Mouse (Mus musculus): ENCODE data around the gene Ddx19b. TPM values are rescaled to one million over a fixed set of nuclear protein-coding genes. Genes with fewer than 3 reads are reported as not detected.
A peak's percentile ranks its signal among the peaks of the same experiment; 100 is the strongest.
"Not testable (repeated sequence)": the region's sequence is repeated elsewhere in the genome, so short reads cannot be mapped to it uniquely, and the experiment has no call there.

Ddx19b gene
- total RNA-seq (2022): 10 to 100 TPM; 10.1 to 14.3 (median 12.9) TPM

DNA sequence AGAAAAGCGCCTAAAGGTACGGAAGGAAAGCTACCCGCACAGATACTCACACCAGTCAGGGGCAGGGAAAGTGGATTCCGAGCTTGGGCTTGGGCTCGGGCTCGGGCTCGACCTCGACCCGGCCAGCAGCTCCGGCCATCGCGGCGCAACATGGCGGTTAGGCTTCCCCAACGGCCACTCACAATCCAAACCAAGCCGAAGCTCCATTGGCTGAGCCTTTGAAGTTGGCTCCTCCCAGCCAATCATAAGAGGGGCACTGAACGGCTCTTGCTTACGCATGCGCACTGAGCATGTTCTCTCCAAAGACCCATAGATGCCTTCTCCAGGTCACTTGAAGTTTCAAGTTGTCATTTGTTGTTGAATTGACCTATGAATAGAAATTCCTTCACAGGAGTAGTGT is at the start of gene Ddx19b:
Gene Ddx19b (minus strand): TSS at position 180 of the 400 bp plus-strand sequence.
- no peak for DNase-seq

DNA sequence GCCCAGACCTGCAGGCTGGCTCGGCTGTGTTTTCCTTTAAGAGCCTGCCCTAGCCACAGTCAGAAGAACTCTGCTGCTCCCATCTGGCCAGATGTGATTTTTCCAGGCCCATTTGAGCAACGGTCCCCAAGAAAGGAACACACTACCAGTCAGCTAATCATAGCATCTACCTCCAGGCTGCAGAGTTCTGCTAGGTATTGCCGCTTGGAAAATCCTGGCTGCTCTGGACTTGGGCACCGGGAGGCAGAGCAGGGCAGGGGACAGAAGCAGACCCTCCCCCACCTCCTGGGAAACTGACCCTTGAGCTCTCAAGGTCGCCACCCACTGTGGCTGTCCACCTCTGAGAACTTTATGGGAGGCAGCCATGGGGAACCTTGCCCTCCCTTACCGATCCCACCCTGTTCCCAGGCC is 48.3 kb upstream of the Ddx19b start:
- DNase-seq: no peak

GRCm38 (mm10) chr8:111079461-111079860 is 47.9 kb upstream of the Ddx19b start:
- DNase-seq: no peak

GRCm38 (mm10) chr8:111075926-111076325 is 44.4 kb upstream of the Ddx19b start:
- no peak for DNase-seq

DNA sequence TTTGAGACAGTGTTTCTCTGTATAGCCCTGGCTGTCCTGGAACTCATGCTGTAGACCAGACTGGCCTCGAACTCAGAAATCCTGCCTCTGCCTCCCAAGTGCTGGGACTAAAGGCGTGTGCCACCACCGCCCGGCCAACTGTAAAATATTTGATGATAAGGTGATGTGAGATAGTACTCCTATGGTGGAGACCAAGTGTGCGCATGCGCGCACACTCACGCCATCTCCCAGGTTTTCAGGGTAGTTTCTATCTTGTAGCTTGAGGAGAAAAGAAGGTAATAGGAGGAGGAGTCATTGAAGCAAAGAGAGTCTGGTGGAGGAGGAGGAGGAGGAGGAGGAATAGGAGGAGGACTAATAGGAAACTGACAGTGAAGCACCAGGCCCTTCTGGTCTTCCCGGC is 37.1 kb upstream of the Ddx19b start:
- not testable (repeated sequence) for DNase-seq

DNA sequence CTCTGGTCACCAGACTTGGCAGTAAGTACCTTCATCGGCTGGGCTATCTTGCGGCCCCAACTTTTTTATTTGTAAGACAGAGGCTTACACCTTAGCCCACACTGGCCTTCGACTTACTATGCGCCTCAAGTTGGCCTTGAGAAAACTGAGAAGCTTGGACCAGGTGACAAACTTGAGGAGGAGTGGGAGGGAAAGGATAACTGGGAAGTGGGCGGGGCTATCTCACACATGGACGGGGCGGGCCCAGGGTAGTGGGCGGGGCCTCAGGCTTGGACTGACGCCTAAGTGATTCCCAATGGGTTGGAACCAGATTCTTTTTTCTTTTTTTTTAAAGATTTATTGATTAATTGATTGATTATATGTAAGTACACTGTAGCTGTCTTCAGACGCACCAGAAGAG is 35.9 kb upstream of the Ddx19b start:
- DNase-seq: no peak

- no peak for DNase-seq
Observed at GRCm38 (mm10) chr8:111066308-111066707, 34.8 kb upstream of the Ddx19b start.

- no peak for DNase-seq
Observed at GRCm38 (mm10) chr8:111062893-111063292, 31.3 kb upstream of the Ddx19b start.

GRCm38 (mm10) chr8:111062072-111062757 is 30.7 kb upstream of the Ddx19b start:
- DNase-seq: peak; percentile 77

DNA sequence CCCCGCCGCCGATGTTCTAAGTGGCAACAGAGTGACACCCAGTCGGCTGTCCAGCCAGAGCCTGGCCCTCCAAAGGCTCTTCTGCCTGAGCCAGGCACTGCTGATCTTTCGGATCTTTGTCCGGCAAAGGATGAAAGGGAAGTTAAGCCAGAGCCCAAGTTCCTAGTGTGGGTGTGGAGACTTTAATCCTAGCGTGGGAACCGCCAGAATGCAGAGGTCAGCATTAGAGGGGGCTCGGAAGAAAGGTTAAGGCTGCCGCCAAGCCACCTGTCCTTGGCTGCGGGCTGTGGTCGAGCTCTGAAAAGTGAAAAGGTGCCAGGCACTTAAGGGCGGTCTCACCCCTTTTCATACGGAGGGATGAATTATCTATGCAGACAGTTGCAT is 30.1 kb upstream of the Ddx19b start:
- DNase-seq: no peak

DNA sequence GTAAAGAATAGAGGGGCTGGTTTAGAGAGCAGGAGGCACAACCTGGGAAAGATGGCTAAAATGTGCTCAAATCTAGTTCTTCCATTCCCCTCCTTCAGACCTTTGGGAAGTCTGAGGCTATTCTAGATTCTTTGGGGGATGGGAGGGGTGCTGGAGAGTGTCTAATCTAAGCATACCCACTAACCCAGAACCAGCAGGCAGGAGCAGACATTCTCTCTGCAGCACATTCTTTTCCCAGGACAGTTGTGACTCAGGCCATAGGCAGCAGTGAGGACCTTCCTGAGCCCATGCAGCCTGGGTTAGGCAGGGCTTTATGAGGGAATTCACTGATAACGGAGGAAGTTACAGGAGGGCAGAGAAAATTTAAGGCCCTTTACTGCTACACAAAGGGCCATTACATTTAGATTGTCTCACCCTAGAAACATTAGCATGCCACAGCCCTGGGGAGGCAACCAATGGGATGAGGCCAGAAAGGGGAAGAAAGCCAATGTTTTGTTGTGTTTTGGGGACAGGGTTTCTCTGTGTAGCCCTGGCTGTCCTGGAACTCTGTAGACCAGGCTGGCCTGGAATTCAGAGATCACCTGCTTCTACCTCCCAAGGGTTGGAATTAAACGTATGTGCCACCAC is 27.5 kb upstream of the Ddx19b start:
- DNase-seq: no peak

- peak; percentile 49 for DNase-seq
Observed at GRCm38 (mm10) chr8:111056691-111057293, 25.2 kb upstream of the Ddx19b start.

GRCm38 (mm10) chr8:111056158-111056663 is 24.7 kb upstream of the Ddx19b start, which contains the start of gene Exosc6:
Gene Exosc6, plus strand, starts transcription at chr8:111056339.
- peak; percentile 88 for DNase-seq

DNA sequence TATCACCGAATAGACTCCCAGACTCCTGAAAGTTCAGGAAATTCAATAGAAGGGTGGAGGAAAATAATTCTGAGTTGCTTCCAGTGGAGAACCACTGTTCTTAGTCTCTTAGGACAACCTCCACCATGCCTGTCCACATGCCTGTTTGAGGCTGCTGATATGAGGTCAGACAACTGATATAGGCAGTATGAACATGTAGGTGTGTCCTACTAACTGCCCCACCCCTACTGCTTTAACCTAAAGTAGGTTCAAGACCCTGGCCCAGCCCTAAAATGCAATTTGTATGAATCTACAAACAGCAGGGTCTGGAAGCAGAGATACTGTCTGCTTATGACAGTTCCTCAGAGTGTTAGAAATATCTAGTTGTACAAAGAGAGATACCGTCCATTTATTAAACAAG is 24.1 kb upstream of the Ddx19b start:
- DNase-seq: no peak

DNA sequence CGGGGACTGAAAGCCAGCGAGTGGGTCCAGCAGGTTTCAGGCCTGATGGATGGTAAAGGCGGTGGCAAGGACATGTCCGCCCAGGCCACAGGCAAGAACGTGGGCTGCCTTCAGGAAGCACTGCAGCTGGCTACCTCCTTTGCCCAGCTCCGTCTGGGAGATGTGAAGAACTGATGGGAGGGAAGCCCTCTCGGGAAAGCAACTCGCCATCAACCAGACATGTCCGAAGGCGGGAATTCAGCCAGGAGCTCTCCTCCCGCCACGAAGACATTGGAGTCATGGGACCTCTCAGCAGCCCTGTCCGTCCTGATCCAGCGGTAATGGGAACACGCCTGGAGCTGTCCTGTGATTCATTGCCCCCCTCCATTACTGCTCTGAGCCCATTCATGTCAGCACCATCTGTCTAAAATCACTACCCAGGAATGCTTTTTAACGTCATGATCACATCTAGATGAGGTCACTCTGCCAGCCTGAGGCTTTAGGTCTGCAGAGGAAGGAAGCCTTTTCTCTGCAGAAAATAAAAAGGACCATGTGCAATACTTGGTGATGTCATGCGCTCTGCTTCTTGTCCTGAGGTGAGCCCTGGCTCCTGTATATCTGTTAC is 23.6 kb upstream of the Ddx19b start:
- no peak for DNase-seq

DNA sequence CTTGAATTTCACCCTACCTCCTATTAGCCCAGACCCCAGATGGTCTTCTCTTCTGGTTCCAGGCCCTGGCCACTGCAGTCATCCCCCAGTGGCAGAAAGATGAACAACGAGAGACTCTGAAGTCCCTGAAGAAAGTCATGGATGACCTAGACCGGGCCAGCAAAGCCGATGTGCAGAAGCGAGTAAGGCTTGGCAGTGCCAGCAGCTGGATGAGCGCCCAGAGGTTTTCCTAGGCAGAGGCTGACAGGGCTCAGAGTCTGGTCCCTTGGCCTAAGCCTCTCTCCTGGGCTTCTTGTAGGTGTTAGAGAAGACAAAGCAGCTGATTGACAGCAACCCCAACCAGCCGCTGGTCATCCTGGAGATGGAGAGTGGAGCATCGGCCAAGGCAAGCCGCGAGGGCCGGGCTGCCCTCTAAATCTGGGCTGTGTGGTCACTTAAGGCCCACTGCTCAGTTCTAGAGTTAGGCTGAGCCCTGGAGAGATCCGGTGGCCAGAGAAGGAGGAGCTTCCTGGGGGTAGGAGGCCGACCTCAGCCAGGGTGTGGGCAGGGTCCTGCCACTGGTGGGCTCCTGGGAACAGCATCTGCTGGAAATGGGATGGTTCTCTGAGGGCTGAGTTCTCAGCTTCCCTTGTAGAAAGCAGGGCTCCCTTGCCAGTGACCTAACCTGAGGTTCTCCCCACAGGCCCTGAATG is 22.4 kb upstream of the Ddx19b start:
- DNase-seq: no peak

- no peak for DNase-seq
Observed at GRCm38 (mm10) chr8:111049106-111049505, 17.6 kb upstream of the Ddx19b start.

DNA sequence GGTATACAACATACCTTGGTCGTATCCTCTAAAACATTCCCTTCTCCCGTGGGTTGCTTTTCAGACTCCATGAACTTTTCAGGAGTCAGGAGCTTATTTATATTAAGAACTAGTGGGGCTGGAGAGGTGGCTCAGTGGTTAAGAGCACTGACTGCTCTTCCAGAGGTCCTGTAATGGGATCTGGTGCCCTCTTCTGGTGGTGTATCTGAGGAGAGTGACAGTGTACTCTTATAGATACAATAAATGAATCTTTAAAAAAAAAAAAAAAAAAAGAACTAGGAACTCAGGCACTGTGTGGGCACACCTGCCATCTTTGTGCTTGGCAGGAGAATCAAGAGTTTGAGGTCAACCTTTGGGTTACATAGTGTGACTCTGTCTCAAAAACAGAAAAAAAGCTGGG is 17.1 kb upstream of the Ddx19b start:
- no peak for DNase-seq

GRCm38 (mm10) chr8:111044003-111044734 is 12.6 kb upstream of the Ddx19b start:
- peak; percentile 52 for DNase-seq

DNA sequence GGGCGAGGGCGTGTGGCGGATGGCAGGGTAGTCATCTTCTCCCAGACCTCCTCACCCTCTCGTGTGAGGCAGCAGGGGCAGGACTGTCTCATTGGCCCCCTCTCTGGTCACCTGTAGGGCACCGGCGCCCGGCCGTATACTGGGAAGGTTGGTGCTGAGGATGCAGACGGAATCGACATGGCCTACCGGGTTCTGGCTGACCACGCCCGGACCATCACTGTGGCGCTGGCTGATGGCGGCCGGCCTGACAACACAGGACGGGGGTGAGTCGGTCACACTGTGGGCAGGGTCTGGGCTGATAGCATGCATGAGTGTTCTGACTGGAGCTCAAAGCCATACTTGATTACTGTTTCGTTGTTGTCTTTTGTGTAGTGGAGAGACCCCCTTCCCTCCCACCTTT is 11.0 kb upstream of the Ddx19b start:
- DNase-seq: no peak

GRCm38 (mm10) chr8:111036591-111036990 is 5.0 kb upstream of the Ddx19b start:
- DNase-seq: no peak

- DNase-seq: no peak
Observed at GRCm38 (mm10) chr8:111034276-111034675, 2.7 kb upstream of the Ddx19b start.

Measured in adrenal gland, adult 8-10 months (tissue).